Mouse (Mus musculus) urinary bladder, postnatal 10 days (tissue): ENCODE measurements around the gene Narfl.
"Not testable (repeated sequence)": the region's sequence is repeated elsewhere in the genome, so short reads cannot be mapped to it uniquely, and the experiment has no call there.

Experiments
- DNase-seq: peaks from one replicate; pipeline ENCODE4 v3.0.0; 2022; ENCODE audit warnings: low spot score

Narfl gene

GRCm38 (mm10) chr17:25773549-25774120, at the start of gene Narfl:
Narfl (plus strand) TSS chr17:25773776.
- peak; percentile 95 for DNase-seq

DNA sequence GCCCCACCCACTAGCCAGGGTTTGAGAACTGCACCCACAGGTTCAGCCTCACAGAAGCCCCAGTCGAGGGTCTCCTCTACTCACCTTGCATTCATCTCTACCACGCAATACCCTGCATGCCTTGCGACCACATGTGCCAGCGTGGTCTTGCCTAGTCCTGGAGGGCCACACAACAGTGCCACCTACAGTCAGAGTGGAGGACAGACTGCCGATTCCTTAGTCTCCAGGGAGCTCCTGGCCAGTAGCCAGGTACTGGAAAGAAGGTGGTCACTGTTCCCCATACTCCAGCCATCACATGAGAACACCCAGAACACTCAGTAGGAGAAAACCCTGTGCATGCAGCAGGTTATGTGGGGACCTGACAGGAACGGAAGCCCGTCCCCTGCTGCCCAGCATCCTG, 49.7 kb upstream of the Narfl start:
- DNase-seq, result no peak

DNA sequence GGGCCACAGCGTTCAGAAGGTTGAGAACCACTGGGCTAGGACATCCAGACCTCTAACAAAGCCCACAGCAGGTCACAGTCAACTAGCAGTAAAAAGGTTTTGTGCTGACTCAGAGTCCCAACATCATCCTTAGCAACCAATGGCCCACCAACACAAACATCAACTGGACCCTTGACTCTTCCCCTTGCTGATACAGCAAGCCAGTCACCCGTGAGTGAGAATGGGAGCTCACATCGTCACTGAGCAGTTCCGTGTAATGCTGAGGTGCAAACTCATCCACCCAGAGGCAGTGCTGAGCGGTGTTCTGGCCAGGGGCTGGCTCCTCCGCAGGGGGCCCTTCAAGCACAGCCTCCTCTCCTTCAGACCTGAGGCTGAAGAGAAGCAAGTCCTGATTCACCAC, 48.3 kb upstream of the Narfl start:
- no peak for DNase-seq

DNA sequence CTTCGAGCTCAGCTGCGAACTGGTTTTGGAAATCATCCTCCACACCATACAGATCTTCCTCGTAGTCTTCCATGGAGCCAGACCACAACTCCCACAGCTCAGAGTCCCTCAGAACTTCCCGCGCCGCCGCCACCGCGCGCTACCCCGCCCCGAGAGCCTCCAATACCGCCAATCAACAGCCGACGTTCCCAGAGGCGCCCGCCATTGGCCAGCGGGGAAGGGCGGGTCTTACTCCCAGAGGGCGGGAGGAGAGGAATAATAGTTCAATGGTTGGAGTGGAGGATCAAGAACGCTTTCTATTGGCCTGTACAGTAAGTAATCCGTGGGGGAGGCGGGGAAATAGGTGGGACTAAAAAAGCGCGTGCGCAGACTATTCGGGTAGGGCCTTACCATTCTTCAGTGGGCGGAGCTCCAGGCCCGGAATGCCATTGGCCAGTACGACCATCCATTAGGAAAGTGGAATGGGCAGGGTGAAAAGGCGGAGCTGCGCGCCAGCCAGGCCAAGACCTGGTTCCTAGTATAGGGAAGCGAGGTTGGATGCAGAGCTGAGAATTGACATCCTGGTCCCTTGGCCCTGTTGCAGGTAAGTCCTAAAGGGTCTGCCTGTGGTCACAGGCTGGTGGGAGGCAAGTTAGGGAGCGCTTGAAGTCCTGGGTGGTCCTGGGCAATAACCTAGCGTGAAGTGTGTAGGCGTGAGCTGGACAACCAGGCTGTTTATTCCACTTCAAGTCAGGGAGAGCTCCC, 46.1 kb upstream of the Narfl start, which contains the start of the genes Chtf18 and Rpusd1:
Gene Chtf18, minus strand, starts transcription at position 155 of the 744 bp plus-strand sequence.
Gene Rpusd1, plus strand, starts transcription at position 406 of the 744 bp plus-strand sequence.
- peak; percentile 96 for DNase-seq

DNA sequence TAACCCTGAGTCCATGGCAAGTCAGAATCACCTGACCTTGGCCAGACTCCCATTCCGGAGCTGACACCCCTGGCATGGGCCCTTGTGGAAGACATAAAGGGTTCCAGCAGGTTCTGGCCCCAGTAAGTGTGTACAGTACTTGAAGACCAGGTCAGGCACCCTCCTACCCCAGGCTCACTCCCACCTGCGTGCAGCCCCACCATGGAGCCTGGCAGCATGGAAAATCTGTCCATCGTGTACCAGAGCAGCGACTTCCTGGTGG, 45.6 kb upstream of the Narfl start:
- DNase-seq, result no peak

DNA sequence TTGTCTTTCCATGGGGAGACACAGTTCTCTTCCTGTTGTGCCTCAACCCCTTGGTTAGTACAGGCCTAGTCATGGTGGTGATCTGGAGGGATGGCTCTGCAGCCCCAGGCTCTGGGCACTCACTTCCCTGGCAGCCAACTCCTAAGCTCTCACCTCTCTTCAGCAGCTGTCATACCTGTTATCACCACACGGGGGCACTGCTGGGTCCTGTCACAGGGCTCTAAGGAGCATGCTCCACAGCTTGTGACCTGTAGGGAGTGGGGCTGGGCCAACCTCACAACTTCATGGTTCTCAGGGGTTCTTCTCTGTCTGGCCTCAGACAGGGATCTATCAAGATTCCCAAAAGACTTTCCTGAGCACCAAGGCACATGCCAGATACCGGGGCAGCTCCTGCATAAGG, 41.5 kb upstream of the Narfl start:
- DNase-seq, result peak; percentile 60

GRCm38 (mm10) chr17:25735246-25735645, 38.3 kb upstream of the Narfl start:
- no peak for DNase-seq

- DNase-seq, result no peak
These were observed 37.8 kb upstream of the Narfl start, which contains the start of gene Mslnl for GRCm38 (mm10) chr17:25735745-25736144. Mslnl (plus strand) TSS chr17:25736042.

DNA sequence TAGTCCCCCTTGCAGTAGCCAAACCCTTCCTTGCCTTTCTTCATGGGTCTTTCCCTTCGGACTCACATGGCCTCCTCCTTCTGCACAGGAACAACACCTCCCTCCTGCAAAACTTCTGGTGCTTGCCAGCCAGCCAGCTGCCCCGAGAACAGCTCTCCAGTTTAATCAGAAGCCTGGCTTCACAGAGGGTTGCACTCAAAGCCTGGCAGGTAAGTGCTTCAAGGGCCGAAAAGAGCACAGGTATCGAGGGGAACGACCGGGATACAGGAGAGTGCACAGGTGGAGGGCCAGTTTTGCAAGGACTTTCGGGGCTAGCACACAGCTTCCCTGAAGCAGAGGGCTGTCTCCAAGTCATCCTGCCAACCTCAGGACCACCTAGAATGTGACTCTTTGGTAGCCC, 34.7 kb upstream of the Narfl start:
- DNase-seq, result no peak

- DNase-seq, result not testable (repeated sequence)
These were observed 32.1 kb upstream of the Narfl start for GRCm38 (mm10) chr17:25741471-25741870.

DNA sequence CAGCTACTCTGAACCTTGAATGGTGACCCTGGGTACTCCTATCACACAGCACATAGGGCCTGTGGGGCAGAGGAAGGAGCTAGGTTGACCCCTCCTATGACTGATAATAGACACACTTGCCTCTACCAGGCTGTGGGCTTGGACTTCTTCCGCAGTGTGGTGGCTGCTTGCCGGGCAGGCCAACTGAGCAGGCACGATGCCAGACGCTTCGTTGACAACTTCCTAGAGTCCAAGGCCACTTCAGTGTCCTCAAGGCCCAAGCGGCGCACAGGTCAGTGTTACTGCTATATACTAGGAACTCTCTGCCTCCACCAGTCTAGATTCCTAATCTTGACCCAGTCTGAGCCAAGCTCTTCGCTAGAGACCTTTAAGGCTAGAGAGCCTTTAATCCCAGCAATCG, 29.7 kb upstream of the Narfl start:
- DNase-seq, result no peak

DNA sequence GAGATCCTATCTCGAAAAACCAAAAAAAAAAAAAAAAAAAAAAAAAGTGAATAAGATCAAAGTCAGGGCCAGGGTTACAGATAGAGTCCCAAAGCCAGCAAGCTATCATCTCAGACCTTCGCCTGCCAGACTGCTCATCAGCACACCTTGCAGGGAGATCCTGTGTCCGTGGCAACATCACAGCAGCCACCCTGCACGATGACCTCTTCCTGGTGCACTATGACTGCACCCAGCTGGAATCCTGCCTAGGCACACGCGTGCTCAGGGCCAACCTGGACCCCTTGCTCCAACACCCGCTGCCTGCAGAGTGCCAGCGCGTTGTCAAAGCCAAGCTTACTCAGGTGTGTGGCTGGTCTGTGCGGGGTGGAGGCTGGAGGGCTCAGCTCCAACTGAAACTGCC, 29.3 kb upstream of the Narfl start:
- no peak for DNase-seq

- DNase-seq, result no peak
These were observed 25.3 kb upstream of the Narfl start for GRCm38 (mm10) chr17:25748238-25748637.

DNA sequence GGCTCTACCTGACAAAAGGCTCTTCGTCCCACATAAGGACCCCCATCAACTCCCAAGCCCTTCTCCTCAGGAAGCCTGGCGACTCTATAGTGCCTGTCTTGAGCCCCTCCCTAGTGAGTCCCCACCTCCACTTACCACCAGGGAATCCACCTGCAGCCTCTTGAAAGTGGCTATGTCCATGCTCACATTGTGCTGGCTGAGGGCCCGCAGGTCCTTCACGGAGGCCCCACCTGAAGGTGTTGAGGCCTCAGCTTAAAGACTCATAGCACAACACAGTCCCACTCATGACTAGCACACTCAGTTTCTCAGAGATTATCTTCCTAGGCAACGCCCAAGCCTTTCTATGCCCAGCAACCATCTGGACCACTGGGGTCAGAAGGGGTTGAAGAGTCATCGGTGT, 24.3 kb upstream of the Narfl start:
- DNase-seq, result no peak

DNA sequence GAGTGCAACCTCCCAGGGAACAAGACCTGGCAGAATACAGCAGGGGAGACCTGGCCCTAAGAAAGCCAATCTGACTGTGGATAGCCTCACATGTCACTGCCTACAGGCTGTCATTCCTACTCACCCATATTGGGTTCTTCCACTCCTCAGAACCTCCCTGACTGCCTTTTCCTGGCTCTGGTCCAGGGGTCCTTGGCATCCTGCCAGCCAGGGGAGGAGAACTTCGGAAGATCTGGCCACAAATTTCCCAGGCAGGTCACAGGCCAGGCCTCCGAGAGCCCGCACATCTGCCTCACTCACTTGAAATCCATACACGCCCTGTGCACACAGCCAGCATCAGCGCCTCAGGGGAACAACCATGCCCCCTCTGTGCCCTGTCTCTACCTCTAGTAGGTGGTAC, 22.1 kb upstream of the Narfl start:
- no peak for DNase-seq

DNA sequence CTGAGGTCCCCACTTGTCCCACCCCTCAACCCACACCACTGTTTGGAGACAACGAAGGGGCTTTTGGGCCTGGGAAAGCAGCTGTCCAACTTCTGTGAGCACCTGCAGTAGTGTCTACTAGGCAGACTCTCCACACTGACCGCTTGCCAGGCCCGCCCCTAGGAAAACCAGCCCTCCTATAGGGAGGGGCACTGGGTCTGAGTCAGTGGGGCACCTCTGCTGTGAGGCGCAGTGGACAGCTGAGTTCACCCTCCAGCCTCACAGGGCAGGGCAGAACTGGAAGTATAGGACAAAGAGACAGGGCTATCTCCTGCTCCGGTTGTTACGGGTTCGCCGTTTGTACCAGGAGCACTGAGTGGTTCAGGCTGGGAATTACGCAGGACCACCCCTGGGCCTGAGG, 19.3 kb upstream of the Narfl start, which contains the start of gene Msln:
Gene Msln, minus strand, starts transcription at position 138 of the 400 bp plus-strand sequence.
- no peak for DNase-seq

DNA sequence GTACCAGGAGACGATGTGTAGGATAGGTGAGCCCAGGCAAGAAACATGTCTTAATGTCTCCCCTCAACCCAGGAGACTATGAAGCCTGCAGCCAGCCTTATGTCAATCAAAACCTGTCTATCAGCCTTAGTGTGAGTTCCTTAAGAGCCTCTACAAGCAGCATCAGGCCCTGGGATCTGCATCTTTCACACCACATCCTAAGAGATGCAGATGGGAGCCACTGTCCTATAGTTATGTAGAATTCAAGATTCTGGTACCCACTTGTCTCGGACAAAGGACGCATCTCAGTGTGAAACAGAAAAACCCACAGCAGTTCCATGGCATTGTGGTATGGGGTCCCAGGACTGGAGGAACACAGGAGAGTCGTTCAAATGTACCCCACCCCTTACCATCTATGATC, 18.5 kb upstream of the Narfl start:
- DNase-seq, result no peak

GRCm38 (mm10) chr17:25755627-25756377, 17.8 kb upstream of the Narfl start:
- no peak for DNase-seq

DNA sequence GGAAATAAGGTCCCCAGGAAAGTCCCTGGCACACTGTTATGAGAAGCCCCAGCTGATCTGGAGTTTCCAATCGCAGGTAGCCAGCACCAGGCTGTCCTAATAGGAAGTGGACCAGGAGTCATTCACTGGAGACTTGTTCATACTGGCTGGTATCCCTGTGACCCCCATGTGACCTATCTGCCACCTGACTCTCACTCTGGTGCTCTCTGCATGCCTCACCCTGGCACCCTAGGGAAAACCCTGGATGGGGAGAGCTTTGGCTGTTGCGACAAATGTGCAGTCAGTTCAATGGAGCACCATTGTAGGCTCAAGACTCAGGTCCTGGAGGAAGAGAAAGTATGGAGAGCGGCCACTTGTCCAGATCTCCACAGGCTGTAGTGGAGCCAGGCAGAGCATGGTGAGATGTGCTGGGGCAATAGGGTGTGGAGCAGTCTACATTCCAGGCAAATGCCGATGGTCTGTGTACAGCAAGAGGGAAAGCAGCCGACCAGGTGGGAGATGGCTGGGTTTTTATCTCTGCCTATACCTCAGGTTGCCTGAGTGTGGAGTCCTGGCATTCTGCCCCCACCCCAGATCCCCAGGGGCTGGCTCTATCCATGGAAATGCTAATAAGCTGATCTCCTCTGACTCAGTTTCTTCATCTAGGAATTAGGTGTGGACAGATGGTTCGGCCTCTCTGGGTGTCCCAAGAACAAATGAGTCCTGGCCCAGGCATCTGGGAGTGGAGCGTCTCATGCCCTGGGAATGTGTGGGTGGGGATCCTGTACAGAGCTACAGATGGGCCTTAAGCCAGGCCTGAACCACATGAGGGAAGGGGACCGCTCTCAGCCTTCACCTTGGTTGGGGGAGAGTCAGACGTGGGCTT, 17.0 kb upstream of the Narfl start:
- DNase-seq, result no peak

GRCm38 (mm10) chr17:25757691-25758090, 15.9 kb upstream of the Narfl start:
- DNase-seq, result no peak

- DNase-seq, result no peak
These were observed 13.4 kb upstream of the Narfl start for GRCm38 (mm10) chr17:25760148-25760547.

GRCm38 (mm10) chr17:25761561-25761970, 12.0 kb upstream of the Narfl start:
- DNase-seq, result no peak
